Mouse (Mus musculus) hindbrain, embryonic 14.5 days (tissue): ENCODE measurements around the gene Vmn1r211. TPM values are rescaled to one million over a fixed set of nuclear protein-coding genes. Genes with fewer than 3 reads are reported as not detected.

Source experiments
- polyA plus RNA-seq: library from polyadenylated mRNA; unstranded; fragments of >200 nt; fragmentation: Nextera tagmentation; extraction: Ambion mirVana; gene quantifications from 2 replicates; pipeline ENCODE4 v1.2.1, GENCODE M21; 2014

The Vmn1r211 gene
- polyA plus RNA-seq, 1 experiment from 2014 or later: not detected

Other genes starting within 250 kb of the Vmn1r211 start
- gene Vmn1r206, start 233.3 kb downstream of the Vmn1r211 start, polyA plus RNA-seq: not detected in 2 replicates
- gene Vmn1r207-ps, start 127.9 kb downstream of the Vmn1r211 start, polyA plus RNA-seq: not detected in 2 replicates
- not detected in 2 replicates for gene Vmn1r208, start 80.2 kb downstream of the Vmn1r211 start, polyA plus RNA-seq
- not detected in 2 replicates for gene Vmn1r209, start 47.9 kb downstream of the Vmn1r211 start, polyA plus RNA-seq
- not detected in 2 replicates for gene Vmn1r210, start 26.2 kb downstream of the Vmn1r211 start, polyA plus RNA-seq
- gene Vmn1r212, start 26.6 kb upstream of the Vmn1r211 start, polyA plus RNA-seq: not detected in 2 replicates
- gene Vmn1r213, start 150.1 kb upstream of the Vmn1r211 start, polyA plus RNA-seq: not detected in 2 replicates
- gene Vmn1r214, start 172.9 kb upstream of the Vmn1r211 start, polyA plus RNA-seq: not detected in 2 replicates
- not detected in 2 replicates for gene Vmn1r215, start 210.5 kb upstream of the Vmn1r211 start, polyA plus RNA-seq